Mouse (Mus musculus): ENCODE data around the gene Aig1.

- TF ChIP-seq CTCF (IDR thresholded peaks at IDR 0.05; ENCODE audit: borderline replicate concordance, insufficient read depth, low read length) (no peak), POLR2A (IDR thresholded peaks at IDR 0.05; ENCODE audit: low read depth, low read length) (no peak)
These were observed 194.3 kb downstream of the Aig1 start for GRCm38 (mm10) chr10:13674304-13675032.

Data from embryonic fibroblast, embryonic 13.5 days (primary cell).